Mouse (Mus musculus) olfactory bulb, adult 2 months (tissue): ENCODE measurements around the gene Scd2.

Experiments
- CTCF ChIP-seq: fragments of 200-500 bp; IDR thresholded peaks from 2 replicates; pipeline ENCODE4 v1.5.1; 2012; ENCODE audit warnings: low read depth, mild to moderate bottlenecking, low read length, moderate library complexity; ENCODE audit not compliant: insufficient read depth
- POLR2A ChIP-seq: fragments of 200-500 bp; IDR thresholded peaks from 2 replicates; pipeline ENCODE4 v1.6.1; 2012; ENCODE audit warnings: mild to moderate bottlenecking, low read depth, low read length, moderate library complexity; ENCODE audit not compliant: insufficient read depth

DNA sequence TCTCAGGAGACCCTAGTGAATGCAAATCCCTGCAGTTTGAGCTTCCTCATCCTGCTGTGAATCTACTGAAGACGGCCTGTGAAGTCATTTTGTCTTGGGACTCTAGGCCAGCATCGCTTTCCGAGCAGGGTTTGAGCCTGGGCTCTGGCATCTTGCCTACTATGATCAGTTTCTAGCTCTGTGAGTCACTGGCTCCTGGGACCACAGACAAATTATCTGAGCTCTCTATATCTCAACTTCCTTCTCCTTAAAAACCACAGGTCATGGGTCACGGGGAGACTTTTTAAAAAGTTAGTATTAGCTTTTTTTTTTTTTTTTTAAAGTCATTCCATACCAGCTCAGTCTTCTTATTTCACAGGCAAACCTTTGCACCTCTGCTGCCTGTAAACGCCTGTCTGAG lies 38.4 kb downstream of the Scd2 start:
- no peak for TF ChIP-seq CTCF
- TF ChIP-seq POLR2A = no peak
